Mouse (Mus musculus): ENCODE measurements around the gene Lrrfip1.

DNA sequence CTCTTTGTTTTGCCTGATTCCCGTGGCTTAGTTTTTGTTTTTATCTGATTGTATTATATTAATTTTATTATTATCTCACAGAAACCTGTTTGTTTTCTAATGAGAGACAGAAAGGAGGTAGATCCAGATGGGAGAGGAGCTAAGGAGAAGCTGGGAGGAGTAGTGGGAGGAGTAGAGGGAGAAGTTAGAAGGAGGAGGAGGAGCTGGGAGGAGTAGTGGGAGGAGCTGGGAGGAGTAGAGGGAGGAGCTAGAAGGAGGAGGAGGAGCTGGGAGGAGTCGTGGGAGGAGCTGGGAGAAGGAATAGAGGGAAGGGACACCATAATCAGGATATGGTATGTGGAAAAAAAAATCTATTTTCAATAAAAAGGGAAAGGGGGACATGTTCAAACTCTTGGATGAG lies 36.7 kb downstream of the Lrrfip1 start:
- TF ChIP-seq CTCF (IDR thresholded peaks at IDR 0.05; ENCODE audit: extremely low read depth, insufficient read depth, low read length) (no peak), POLR2A (IDR thresholded peaks at IDR 0.05; ENCODE audit: extremely low read depth, insufficient read depth, low read length) (no peak)
